Mouse (Mus musculus): ENCODE data around the gene Gpr27. TPM values are rescaled to one million over a fixed set of nuclear protein-coding genes. Genes with fewer than 3 reads are reported as not detected.

Gpr27 gene
- not detected for polyA plus RNA-seq (2017; shearing (Covaris generic))

GRCm38 (mm10) chr6:99692206-99692915 is at the start of gene Gpr27:
Gene Gpr27, plus strand, starts transcription at chr6:99692679.

GRCm38 (mm10) chr6:99666318-99667171 is 25.9 kb upstream of the Gpr27 start, which contains the start of the genes Eif4e3 and Gm20696:
Gene Eif4e3, minus strand, starts transcription at chr6:99666771.
Gene Gm20696, minus strand, starts transcription at chr6:99666797.

GRCm38 (mm10) chr6:99725971-99726561 is 33.6 kb downstream of the Gpr27 start, which contains the start of gene Prok2:
Gene Prok2, minus strand, starts transcription at chr6:99726392.

Other genes starting within 250 kb of the Gpr27 start
- gene Foxp1, start 170.0 kb upstream of the Gpr27 start, polyA plus RNA-seq (2017; shearing (Covaris generic)), result 435 TPM
- gene Eif4e3, start 25.9 kb upstream of the Gpr27 start, polyA plus RNA-seq (2017; shearing (Covaris generic)), result 17.6 TPM
- gene Gm20696, start 25.9 kb upstream of the Gpr27 start, polyA plus RNA-seq (2017; shearing (Covaris generic)), result 14.8 TPM
- not detected for gene Prok2, start 33.7 kb downstream of the Gpr27 start, polyA plus RNA-seq (2017; shearing (Covaris generic))

Measured in CD4-positive, CD25-positive, alpha-beta regulatory T cell, adult 9 weeks (primary cell).